Mouse (Mus musculus) embryonic facial prominence, embryonic 11.5 days (tissue): ENCODE measurements around the gene Sox8. TPM values are rescaled to one million over a fixed set of nuclear protein-coding genes. Genes with fewer than 3 reads are reported as not detected.

ENCODE experiments used
- ATAC-seq: fragments of 200-750 bp; cut with Nextera tagmentation; replicated peaks from 2 replicates; pipeline ENCODE4 v1.8.0; 2017; ENCODE audit warnings: low read depth; ENCODE audit not compliant: insufficient number of reproducible peaks, low FRiP score, low TSS enrichment
- DNase-seq: peaks from one replicate; pipeline ENCODE4 v3.0.0-alpha.2; 2015; ENCODE audit warnings: low spot score
- H3K27ac ChIP-seq: fragments of 300-500 bp; sonication (generic); replicated peaks from 2 replicates; pipeline ENCODE4 v1.5.1; 2014; ENCODE audit warnings: mild to moderate bottlenecking, low read depth, low read length, control low read depth
- H3K27me3 ChIP-seq: fragments of 300-500 bp; sonication (generic); 2 replicates; pipeline ENCODE4 v1.6.1; 2014; ENCODE audit warnings: mild to moderate bottlenecking, low read length, moderate library complexity, mixed read lengths; ENCODE audit not compliant: control insufficient read depth, insufficient read depth
- H3K36me3 ChIP-seq: fragments of 300-500 bp; sonication (generic); replicated peaks from 2 replicates; pipeline ENCODE4 v1.6.1; 2014; ENCODE audit warnings: low read depth, mild to moderate bottlenecking, low read length, moderate library complexity, mixed read lengths; ENCODE audit not compliant: control insufficient read depth, insufficient read depth
- H3K4me1 ChIP-seq: fragments of 300-500 bp; sonication (generic); 2 replicates; pipeline ENCODE4 v1.6.1; 2014; ENCODE audit warnings: low read length, mixed read lengths; ENCODE audit not compliant: control insufficient read depth, insufficient read depth
- H3K4me2 ChIP-seq: fragments of 300-500 bp; sonication (generic); 2 replicates; pipeline ENCODE4 v1.6.1; 2014; ENCODE audit warnings: low read depth, mild to moderate bottlenecking, control low read depth, low read length, moderate library complexity
- H3K4me3 ChIP-seq: fragments of 300-500 bp; sonication (generic); 2 replicates; pipeline ENCODE4 v1.5.1; 2014; ENCODE audit warnings: low read depth, low read length, control low read depth
- H3K9ac ChIP-seq: fragments of 300-500 bp; sonication (generic); replicated peaks from 2 replicates; pipeline ENCODE4 v1.6.1; 2014; ENCODE audit warnings: mild to moderate bottlenecking, control low read depth, low read length
- H3K9me3 ChIP-seq: fragments of 300-500 bp; sonication (generic); replicated peaks from 2 replicates; pipeline ENCODE4 v1.6.1; 2016; ENCODE audit warnings: mild to moderate bottlenecking, low read length, inconsistent platforms, mixed read lengths; ENCODE audit not compliant: control insufficient read depth
- WGBS: fragments of 180-500 bp; shearing (Covaris S2); extraction: QIAGEN DNeasy Blood & Tissue Kit; methylation state at CpG from one replicate; pipeline ENCODE4 v1.1.7; 2014; 5-methylcytosine and 5-hydroxymethylcytosine counted together
- polyA plus RNA-seq: library from polyadenylated mRNA; unstranded; fragments of >200 nt; fragmentation: Nextera tagmentation; extraction: Ambion mirVana; gene quantifications from 2 replicates; pipeline ENCODE4 v1.2.1, GENCODE M21; 2014

The Sox8 gene
- polyA plus RNA-seq, 1 experiment from 2014 or later = 6.2 TPM

DNA sequence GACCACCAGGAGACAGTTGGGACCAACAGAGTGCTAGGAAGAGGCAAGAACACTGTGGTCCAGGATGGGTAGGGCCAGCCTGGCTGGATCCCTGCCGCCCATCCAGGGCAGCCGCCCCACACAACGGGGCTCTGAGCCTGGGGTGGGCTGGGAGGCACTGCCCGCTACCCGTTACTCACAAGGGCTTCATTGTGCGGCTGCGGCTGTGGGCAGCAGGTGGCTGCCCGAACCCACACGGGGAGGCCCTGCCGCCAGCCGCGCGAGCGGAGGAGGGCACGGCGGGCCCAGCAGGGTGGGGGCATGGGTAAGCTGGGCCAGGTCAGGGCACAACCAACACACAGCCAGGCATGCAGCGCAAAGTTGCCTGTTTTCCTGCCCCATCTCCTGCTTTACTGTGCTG lies 52.3 kb downstream of the Sox8 start:
- Histone ChIP-seq H3K4me2 (no peak overlapping the region), H3K4me3 (no peak overlapping the region), H3K36me3 (no peaks in the 10 kb centered on the region), H3K27ac (no peak overlapping the region), H3K9ac (no peak overlapping the region), H3K4me1 (peaks cover 2% of the 10 kb centered on the region; the same call in 1 of the 2 replicates), H3K27me3 (no peaks in the 10 kb centered on the region), H3K9me3 (no peaks in the 10 kb centered on the region)
- ATAC-seq = no peak
- DNase-seq = no peak
- 84% methylated on average over 17 of the region's 17 CpGs for WGBS

DNA sequence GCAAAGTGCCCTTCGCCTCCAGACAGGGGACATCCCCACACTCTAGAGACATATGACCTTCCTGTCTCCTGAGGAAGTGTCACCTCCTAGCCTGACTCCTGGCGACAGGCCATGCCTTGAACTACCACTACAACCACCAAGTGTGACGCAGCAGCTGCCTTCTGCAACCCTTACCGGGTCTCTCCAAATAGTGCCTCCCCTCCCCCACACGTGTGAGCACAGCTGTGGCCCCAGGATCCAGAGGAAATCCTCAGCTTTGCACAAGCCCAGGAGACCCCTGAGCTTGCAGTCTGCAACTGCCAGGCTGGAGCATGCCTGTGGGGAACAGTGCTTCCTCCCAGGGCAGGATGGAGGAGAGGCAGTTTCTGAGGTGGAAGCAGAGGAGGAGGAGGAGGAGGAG lies 54.2 kb downstream of the Sox8 start:
- Histone ChIP-seq H3K4me1 (peaks cover 2% of the 10 kb centered on the region; the same call in 1 of the 2 replicates), H3K27me3 (no peaks in the 10 kb centered on the region), H3K9me3 (no peaks in the 10 kb centered on the region), H3K27ac (no peak overlapping the region), H3K9ac (no peak overlapping the region), H3K36me3 (no peaks in the 10 kb centered on the region), H3K4me2 (no peak overlapping the region), H3K4me3 (no peak overlapping the region)
- DNase-seq (peak; percentile 18), ATAC-seq (no peak)
- 35% methylated on average over 5 of the region's 5 CpGs for WGBS

Other genes starting within 250 kb of the Sox8 start
- gene Tpsab1, start 225.1 kb downstream of the Sox8 start, polyA plus RNA-seq = not detected in 2 replicates
- gene Tpsb2, start 204.4 kb downstream of the Sox8 start, polyA plus RNA-seq = not detected in 2 replicates
- 0.32 and 1.2 TPM in 2 replicates for gene Tpsg1, start 201.4 kb downstream of the Sox8 start, polyA plus RNA-seq
- gene Cacna1h, start 136.9 kb downstream of the Sox8 start, polyA plus RNA-seq = 3.7 TPM in 2 replicates
- gene Tekt4, start 116.1 kb downstream of the Sox8 start, polyA plus RNA-seq = not detected in 2 replicates
- 0.14 and 0.18 TPM in 2 replicates for gene Sstr5, start 73.4 kb downstream of the Sox8 start, polyA plus RNA-seq
- 24.9 and 25.7 TPM in 2 replicates for gene Lmf1, start 8.4 kb upstream of the Sox8 start, polyA plus RNA-seq
- gene Gng13, start 146.5 kb upstream of the Sox8 start, polyA plus RNA-seq = 1.7 and 2.4 TPM in 2 replicates
- gene Chtf18, start 156.7 kb upstream of the Sox8 start, polyA plus RNA-seq = 17.7 and 21.2 TPM in 2 replicates
- 18.7 and 19.4 TPM in 2 replicates for gene Rpusd1, start 157.0 kb upstream of the Sox8 start, polyA plus RNA-seq
- gene Mslnl, start 165.4 kb upstream of the Sox8 start, polyA plus RNA-seq = 0.10 TPM in 1 of 2 replicates, not detected in the other
- 0.63 TPM in 1 of 2 replicates, not detected in the other for gene Msln, start 183.7 kb upstream of the Sox8 start, polyA plus RNA-seq
- 23.8 and 24.5 TPM in 2 replicates for gene Narfl, start 203.1 kb upstream of the Sox8 start, polyA plus RNA-seq
- gene Haghl, start 215.0 kb upstream of the Sox8 start, polyA plus RNA-seq = 58.7 and 61.1 TPM in 2 replicates
- not detected in 2 replicates for gene Ccdc78, start 215.9 kb upstream of the Sox8 start, polyA plus RNA-seq
- 58.4 and 62.9 TPM in 2 replicates for gene Fam173a, start 222.2 kb upstream of the Sox8 start, polyA plus RNA-seq
- not detected in 2 replicates for gene AC134908.4, start 225.0 kb upstream of the Sox8 start, polyA plus RNA-seq
- gene Metrn, start 226.4 kb upstream of the Sox8 start, polyA plus RNA-seq = 13.4 and 15.6 TPM in 2 replicates
- gene Fbxl16, start 238.4 kb upstream of the Sox8 start, polyA plus RNA-seq = 3.9 and 4.2 TPM in 2 replicates